In genomic region chr4:117478101-117478673, GRCm38 (mm10) we compare ENCODE assay signal across 9 mouse cellular contexts. TPM values are rescaled to one million over a fixed set of nuclear protein-coding genes. Genes with fewer than 3 reads are reported as not detected.
DNase-seq lines count a peak whose midpoint lies in the region; ATAC-seq and TF ChIP-seq lines count a peak whose summit lies in the region.
"Had no signal": no experiment of that assay in that cellular context is flagged by ENCODE, and none has a peak within 500 bp of the region (broad histone marks: within the 10 kb centered on the region; RNA-seq: fewer than 3 reads in every experiment).

No protein-coding gene starts in this region.

- ATAC-seq in midbrain, embryonic 11.5 days (ENCODE audit: low FRiP score): no peak
- ATAC-seq in midbrain, embryonic 16.5 days: no peak
- peak; percentile 72 for ATAC-seq in common myeloid progenitor, adult 5-6 weeks (replicated peaks; ENCODE audit: low read depth, poor library complexity, severe bottlenecking)

- H3K79me2 ChIP-seq in liver, adult 2 months (ENCODE audit: control insufficient read depth, insufficient read depth, low read length): no peaks in the 10 kb centered on the region

- WGBS in midbrain, embryonic 11.5 days: 82% methylated on average over 15 of the region's 15 CpGs
- WGBS in midbrain, embryonic 16.5 days: 75% methylated on average over 15 of the region's 15 CpGs
- 47% methylated on average over 15 of the region's 15 CpGs for WGBS in liver, adult 2 months

- peaks cover 23% of the 10 kb centered on the region for H3K4me1 ChIP-seq in midbrain, embryonic 11.5 days (ENCODE audit: control insufficient read depth, insufficient read depth, low read length)
- H3K4me1 ChIP-seq in midbrain, embryonic 16.5 days (ENCODE audit: control insufficient read depth, insufficient read depth, low read length): peaks cover 4% of the 10 kb centered on the region; the same call in 1 of the 2 replicates
- no peaks in the 10 kb centered on the region for H3K4me1 ChIP-seq in liver, adult 2 months (ENCODE audit: control insufficient read depth, insufficient read depth, low read length)

- no peaks in the 10 kb centered on the region for H3K36me3 ChIP-seq in midbrain, embryonic 11.5 days (ENCODE audit: control insufficient read depth, insufficient read depth, low read length)
- no peaks in the 10 kb centered on the region for H3K36me3 ChIP-seq in midbrain, embryonic 16.5 days (ENCODE audit: control insufficient read depth, insufficient read depth, low read length)
- no peaks in the 10 kb centered on the region for H3K36me3 ChIP-seq in liver, adult 2 months (ENCODE audit: control insufficient read depth, insufficient read depth, low read length)
- H3K36me3 ChIP-seq: limb, embryonic 15.5 days had no signal

- H3K4me2 ChIP-seq in midbrain, embryonic 11.5 days: no peak overlapping the region
- H3K4me2 ChIP-seq in midbrain, embryonic 16.5 days (ENCODE audit: low read length): no peak overlapping the region
- H3K4me2 ChIP-seq: limb, embryonic 15.5 days had no signal

- H3K9ac ChIP-seq in midbrain, embryonic 11.5 days (ENCODE audit: low read length): no peak overlapping the region
- no peak overlapping the region for H3K9ac ChIP-seq in midbrain, embryonic 16.5 days (ENCODE audit: low read depth, low read length)
- H3K9ac ChIP-seq in liver, adult 2 months (ENCODE audit: low read depth, low read length): no peak overlapping the region
- H3K9ac ChIP-seq: limb, embryonic 15.5 days had no signal

- peak; percentile 76 for DNase-seq in midbrain, embryonic 11.5 days (ENCODE audit: low spot score, missing footprints)
- peak; percentile 72 for DNase-seq in liver, adult 2 months (ENCODE audit: extremely low read depth, low read depth, low spot score)
- DNase-seq in spleen, postnatal 4 days (ENCODE audit: low spot score in 2 of 2): peak; percentile 55 to 71
- DNase-seq in cerebellum, postnatal 4 days (ENCODE audit: low spot score in 2 of 2): no peak
- no peak for DNase-seq in layer of hippocampus, adult 18-20 months (ENCODE audit: low spot score in 2 of 2)
- no peak for DNase-seq in gastrocnemius, postnatal 14 days

- TF ChIP-seq CTCF in liver, adult 2 months (IDR thresholded peaks at IDR 0.05; ENCODE audit: low read depth, low read length): no peak

- H3K9me3 ChIP-seq in midbrain, embryonic 11.5 days (ENCODE audit: control insufficient read depth, low read length): no peaks in the 10 kb centered on the region
- H3K9me3 ChIP-seq in midbrain, embryonic 16.5 days (replicated peaks; ENCODE audit: control insufficient read depth, low read length, poor library complexity, severe bottlenecking): no peaks in the 10 kb centered on the region
- H3K9me3 ChIP-seq: limb, embryonic 15.5 days had no signal

- no peak for TF ChIP-seq POLR2A in liver, adult 2 months (IDR thresholded peaks at IDR 0.05; ENCODE audit: extremely low read depth, insufficient read depth, low read length)

- intact Hi-C loops in gastrocnemius, postnatal 14 days (cut with DNase I; ENCODE audit: low total_unique reads): no loop called here

- H3K27ac ChIP-seq in midbrain, embryonic 11.5 days (ENCODE audit: low read depth, low read length): no peak overlapping the region
- no peak overlapping the region for H3K27ac ChIP-seq in midbrain, embryonic 16.5 days (ENCODE audit: low read length)
- no peak overlapping the region for H3K27ac ChIP-seq in liver, adult 2 months (replicated peaks; ENCODE audit: insufficient read depth, low read depth, low read length)
- H3K27ac ChIP-seq: limb, embryonic 15.5 days had no signal

- H3K27me3 ChIP-seq in midbrain, embryonic 11.5 days (ENCODE audit: control insufficient read depth, insufficient read depth, low read length): peaks cover 7% of the 10 kb centered on the region
- H3K27me3 ChIP-seq in midbrain, embryonic 16.5 days (ENCODE audit: control insufficient read depth, insufficient read depth, low read depth, low read length): peaks cover 15% of the 10 kb centered on the region
- peaks cover 3% of the 10 kb centered on the region; the same call in 1 of the 2 replicates for H3K27me3 ChIP-seq in liver, adult 2 months (ENCODE audit: control insufficient read depth, insufficient read depth, low read length)

- no peak overlapping the region for H3K4me3 ChIP-seq in midbrain, embryonic 11.5 days (ENCODE audit: low read depth, low read length)
- H3K4me3 ChIP-seq in midbrain, embryonic 16.5 days (ENCODE audit: low read depth, low read length): no peak overlapping the region
- no peak overlapping the region for H3K4me3 ChIP-seq in liver, adult 2 months (ENCODE audit: insufficient read depth, low read depth, low read length)
- H3K4me3 ChIP-seq: limb, embryonic 15.5 days had no signal

RNA-seq across cellular contexts. Expression of gene Rnf220, which starts 18.7 kb away (rescaled TPM):
- polyA plus RNA-seq in midbrain, embryonic 11.5 days (2014; fragmentation: Nextera tagmentation; extraction: Ambion mirVana): 54.6 and 63.3 TPM in 2 replicates
- 137 and 150 TPM in 2 replicates for polyA plus RNA-seq in midbrain, embryonic 16.5 days (2015; fragmentation: Nextera tagmentation; extraction: Ambion mirVana)
- total RNA-seq in common myeloid progenitor, adult 5-6 weeks (2017): 86.4 and 99.5 TPM in 2 replicates
- total RNA-seq in liver, adult 2 months (2014; rRNA removed): 13.3 and 13.4 TPM in 2 replicates
- polyA plus RNA-seq in liver, adult 2 months (2012; rRNA removed): 26.1 and 31.0 TPM in 2 replicates
- total RNA-seq in layer of hippocampus, adult 18-20 months (2021): 100 to 1,000 TPM; 188 to 194 TPM
- 10 to 100 TPM; 38.0 to 38.5 TPM for total RNA-seq in gastrocnemius, postnatal 14 days (2021)

Comparison
In these comparisons a context has a peak if more than half of its experiments do, and no peak if none do; other contexts are left out.
1. DNase-seq: peak in midbrain, embryonic 11.5 days (single experiment), liver, adult 2 months (single experiment) and spleen, postnatal 4 days (2 of 2); none in cerebellum, postnatal 4 days (0 of 2), layer of hippocampus, adult 18-20 months (0 of 2) and gastrocnemius, postnatal 14 days (single experiment).